Mouse (Mus musculus): ENCODE measurements around the gene Podxl2.

DNA sequence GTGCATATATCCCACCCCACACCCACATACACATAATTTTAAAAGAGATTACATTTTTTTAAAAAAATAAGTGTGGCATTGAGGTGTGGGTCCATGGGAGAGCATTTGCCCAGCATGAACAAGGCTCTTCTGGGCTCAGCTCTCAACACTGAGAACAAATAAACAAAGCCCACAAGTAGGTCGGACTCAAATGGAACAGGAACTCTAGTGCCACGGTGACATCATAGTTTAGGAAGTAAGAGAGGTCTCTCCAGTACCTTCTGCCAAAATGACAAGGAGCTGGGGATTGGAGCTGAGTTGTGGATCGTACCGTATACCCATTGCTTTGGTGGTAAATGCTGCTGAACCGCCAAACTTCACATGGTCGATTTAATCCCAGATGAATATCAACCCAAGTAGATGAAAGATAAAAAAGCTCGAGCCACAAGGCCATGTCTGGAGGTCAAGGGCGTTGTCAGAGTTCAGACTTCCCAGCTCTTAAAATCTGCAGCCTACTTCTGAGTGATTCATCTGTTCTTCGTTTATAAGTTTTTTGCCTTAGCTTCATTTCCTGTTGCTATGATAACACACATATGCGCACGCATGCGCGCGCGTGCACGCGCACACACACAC is 69.8 kb downstream of the Podxl2 start:
- no peak for TF ChIP-seq CTCF (IDR thresholded peaks at IDR 0.05; ENCODE audit: insufficient read depth, low read depth, low read length)
- no peak for TF ChIP-seq POLR2A (IDR thresholded peaks at IDR 0.05; ENCODE audit: insufficient read depth, low read depth, low read length)

Data from olfactory bulb, adult 2 months (tissue).